Mouse (Mus musculus) cortical plate, adult 2 months (tissue): ENCODE measurements at regions not wholly inside any gene's neighbourhood (a gene's known extent, or its start where the extent isn't known, plus 50 kb on each side); places are given as distances from the start of the nearest gene placed in this dataset.

Source experiments
- CTCF ChIP-seq: fragments of 200-500 bp; IDR thresholded peaks from 2 replicates; pipeline ENCODE4 v1.5.1; 2011; ENCODE audit warnings: mild to moderate bottlenecking, control low read depth, low read length; ENCODE audit not compliant: insufficient read depth; ENCODE audit errors: extremely low read depth
- POLR2A ChIP-seq: fragments of 200-500 bp; IDR thresholded peaks from 2 replicates; pipeline ENCODE4 v1.6.1; 2011; ENCODE audit warnings: mild to moderate bottlenecking, low read length, control low read depth; ENCODE audit not compliant: insufficient read depth; ENCODE audit errors: extremely low read depth

DNA sequence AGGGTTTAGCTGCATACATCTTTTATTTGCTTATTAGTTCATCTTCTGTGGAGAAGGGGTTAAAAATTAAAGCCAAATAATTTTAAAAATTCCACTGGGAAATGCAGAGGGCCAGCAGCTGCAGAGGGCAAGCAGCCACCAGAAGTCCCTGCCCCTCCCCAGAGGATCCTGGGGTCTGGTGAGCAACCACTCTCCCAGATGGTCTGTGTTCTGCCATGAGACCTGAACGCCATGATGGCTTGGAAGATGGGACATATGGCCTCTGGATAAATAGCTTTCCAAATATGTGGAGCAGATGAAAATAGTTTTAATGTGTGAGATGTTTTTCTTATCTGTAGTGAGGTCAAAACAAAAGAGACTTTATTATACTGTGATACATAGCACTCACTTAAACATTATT lies 326.1 kb upstream of the Gm5148 start:
- TF ChIP-seq CTCF: no peak
- TF ChIP-seq POLR2A: no peak
